Mouse (Mus musculus) C2C12 (cell line): ENCODE measurements around the gene Pnrc1. TPM values are rescaled to one million over a fixed set of nuclear protein-coding genes. Genes with fewer than 3 reads are reported as not detected.
"Not testable (repeated sequence)": the region's sequence is repeated elsewhere in the genome, so short reads cannot be mapped to it uniquely, and the experiment has no call there.

Experiments used
- H3K27me3 ChIP-seq: one replicate; pipeline ENCODE4 v1.6.1; 2011; ENCODE audit not compliant: control insufficient read depth, insufficient read depth, insufficient read length
- H3K36me3 ChIP-seq: one replicate; pipeline ENCODE4 v1.6.1; 2011; ENCODE audit not compliant: control insufficient read depth, insufficient read depth
- H3K4me3 ChIP-seq: one replicate; pipeline ENCODE4 v1.5.1; 2011; ENCODE audit warnings: mild to moderate bottlenecking, control low read depth; ENCODE audit not compliant: poor library complexity, insufficient read depth, severe bottlenecking
- H3K79me2 ChIP-seq: one replicate; pipeline ENCODE4 v1.6.1; 2011; ENCODE audit not compliant: control insufficient read depth, insufficient read depth
- H3K79me3 ChIP-seq: one replicate; pipeline ENCODE4 v1.6.1; 2011; ENCODE audit warnings: low read depth, control low read depth
- H3ac ChIP-seq: one replicate; pipeline ENCODE3; 2011; ENCODE audit warnings: low read depth; ENCODE audit not compliant: control insufficient read depth, insufficient read length
- CEBPB ChIP-seq: IDR thresholded peaks from one replicate; pipeline ENCODE4 v1.6.1; 2011; ENCODE audit warnings: low read depth, mild to moderate bottlenecking, control low read depth, moderate library complexity
- CTCF ChIP-seq: IDR thresholded peaks from one replicate; pipeline ENCODE4 v1.5.1; 2011; ENCODE audit not compliant: control insufficient read depth, insufficient read depth, insufficient read length
- FOSL1 ChIP-seq: IDR thresholded peaks from one replicate; pipeline ENCODE4 v1.8.0; 2011; ENCODE audit warnings: mild to moderate bottlenecking, low read length; ENCODE audit not compliant: poor library complexity, insufficient read depth, severe bottlenecking
- MAX ChIP-seq: IDR thresholded peaks from one replicate; pipeline ENCODE4 v1.6.1; 2011; ENCODE audit warnings: mild to moderate bottlenecking, control low read depth
- MYOD1 ChIP-seq: IDR thresholded peaks from one replicate; pipeline ENCODE4 v1.6.1; 2011; ENCODE audit warnings: low read depth; ENCODE audit not compliant: control insufficient read depth, insufficient read length
- MYOG ChIP-seq: IDR thresholded peaks from one replicate; pipeline ENCODE4 v1.6.1; 2011; ENCODE audit not compliant: control insufficient read depth, insufficient read length; ENCODE audit errors: extremely low read depth
- USF1 ChIP-seq: IDR thresholded peaks from one replicate; pipeline ENCODE4 v1.6.1; 2011; ENCODE audit warnings: low read depth, mild to moderate bottlenecking, control low read depth, moderate library complexity
- polyA plus RNA-seq: library from polyadenylated mRNA; unstranded; fragments of >200 nt; fragmentation: generic; extraction: Trizol; gene quantifications from one replicate; pipeline ENCODE4 v1.2.1, GENCODE M21; 2012; ENCODE audit warnings: missing spikeins

Pnrc1 gene
- polyA plus RNA-seq, 1 experiment, result 9.1 TPM

DNA sequence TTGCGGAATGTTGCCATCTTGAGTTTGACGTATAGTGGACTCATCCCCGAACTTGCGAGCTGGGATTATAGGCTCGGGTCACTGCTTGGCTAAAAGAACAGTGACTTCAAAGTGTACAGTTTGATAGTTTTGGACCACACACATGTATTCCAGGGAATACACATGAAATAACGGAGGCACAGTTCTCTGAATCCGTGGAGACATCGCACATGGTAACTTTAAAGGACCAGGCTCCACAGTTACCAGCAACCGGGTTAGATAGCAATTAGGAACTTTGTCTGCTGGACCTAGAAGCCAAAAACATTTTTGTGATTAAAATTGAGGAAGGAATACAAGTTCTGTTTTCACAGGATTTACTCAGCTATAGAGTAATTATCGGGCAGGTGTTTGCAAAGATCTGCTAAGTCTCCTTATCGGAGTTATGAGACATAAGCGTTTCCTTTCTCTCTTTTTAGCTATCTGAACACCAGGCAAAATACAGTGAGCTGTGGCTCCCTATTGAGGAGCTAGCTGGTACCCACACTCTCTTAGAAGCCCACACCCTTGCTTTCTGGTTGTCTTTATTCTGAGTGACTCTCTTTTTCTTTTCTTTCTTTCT, 21.0 kb upstream of the Pnrc1 start:
- peak overlapping the region; percentile 98 for H3K4me3 ChIP-seq
- no peaks in the 10 kb centered on the region for H3K27me3 ChIP-seq

DNA sequence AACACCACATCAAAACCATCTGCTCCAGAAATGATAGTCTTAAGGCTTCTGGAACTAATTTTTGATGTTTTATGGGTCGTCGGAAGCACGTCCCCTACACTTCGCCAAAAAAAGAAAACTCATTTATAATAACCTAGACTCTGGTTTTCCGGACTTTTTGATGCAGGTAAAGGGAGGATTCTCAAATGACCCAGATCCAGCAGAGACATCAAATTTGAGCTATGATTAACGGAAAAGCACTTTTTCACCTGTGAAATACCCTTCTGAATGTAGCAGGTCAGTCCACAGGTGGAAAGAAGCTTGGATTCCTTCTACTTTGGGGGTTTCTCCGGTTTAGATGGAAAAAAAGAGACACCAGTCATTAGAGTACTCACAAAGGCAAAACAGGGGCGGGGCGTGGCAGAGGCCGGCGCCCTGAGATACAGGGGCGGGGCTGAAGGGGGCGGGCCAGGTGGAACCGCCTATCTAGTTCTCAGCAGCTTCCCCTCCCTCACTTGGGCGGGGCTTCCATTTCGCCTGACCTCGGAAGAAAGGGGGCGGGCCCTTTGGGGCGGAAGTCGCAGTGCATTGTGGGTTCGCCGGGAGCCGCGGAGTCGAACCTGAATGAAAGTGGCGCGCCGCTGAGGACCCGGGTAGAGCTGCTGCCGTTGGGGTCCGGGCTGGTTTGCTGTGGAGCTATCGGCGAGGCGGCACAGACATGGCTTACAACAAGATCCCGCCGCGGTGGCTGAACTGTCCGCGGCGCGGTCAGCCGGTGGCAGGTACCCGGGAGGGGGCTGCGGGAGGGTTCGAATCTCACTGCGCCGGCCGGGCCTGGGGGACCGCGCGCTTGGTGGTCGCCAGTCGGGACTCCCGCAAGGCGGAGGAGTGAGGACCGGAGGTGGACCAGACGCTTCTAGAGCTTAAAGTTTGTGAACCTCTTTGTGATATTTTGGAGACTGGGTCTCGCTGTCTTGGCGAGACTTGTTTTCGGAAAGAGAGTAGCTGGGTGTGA, 20.1 kb upstream of the Pnrc1 start, which contains the start of gene Rngtt:
Gene Rngtt, plus strand, starts transcription at position 548 of the 994 bp plus-strand sequence.
- H3K4me3 ChIP-seq, result peak within 1 kb of the TSS; percentile 98
- no peaks in the 10 kb centered on the region for H3K36me3 ChIP-seq
- H3K79me3 ChIP-seq, result peaks cover 38% of the 10 kb centered on the region
- peak within 1 kb of the TSS; percentile 84 for H3ac ChIP-seq
- H3K79me2 ChIP-seq, result peaks cover 50% of the 10 kb centered on the region
- no peaks in the 10 kb centered on the region for H3K27me3 ChIP-seq
- TF ChIP-seq MYOD1 (no peak), CEBPB (no peak), MYOG (no peak), FOSL1 (no peak)

More for the DNA sequence above, 21.0 kb upstream of the Pnrc1 start:
- H3K79me2 ChIP-seq, result peaks cover 58% of the 10 kb centered on the region
- TF ChIP-seq USF1 (no peak), MYOD1 (no peak), CTCF (no peak), CEBPB (no peak), FOSL1 (no peak), MYOG (no peak), MAX (no peak)
- peak overlapping the region; percentile 84 for H3ac ChIP-seq
- peaks cover 47% of the 10 kb centered on the region for H3K79me3 ChIP-seq
- H3K36me3 ChIP-seq, result no peaks in the 10 kb centered on the region

DNA sequence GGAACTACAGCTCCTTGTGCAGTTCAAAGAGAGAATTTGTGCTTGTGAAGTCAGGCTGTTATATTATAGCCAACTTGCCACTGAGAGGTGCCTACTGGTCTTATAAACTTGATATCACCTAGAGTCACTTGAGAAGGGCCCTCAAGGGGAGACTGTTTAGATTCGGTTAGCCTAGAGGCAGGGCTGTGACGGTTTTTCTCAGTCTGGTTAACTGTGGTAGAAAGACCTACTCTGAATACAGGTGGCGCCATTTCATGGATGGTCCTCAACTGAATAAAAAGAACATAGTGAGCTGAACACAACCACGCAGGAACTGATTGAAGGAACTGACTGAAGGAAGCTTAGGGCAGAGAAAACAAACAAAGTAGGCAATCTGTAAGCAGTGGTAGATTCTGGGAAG, 17.2 kb upstream of the Pnrc1 start:
- H3K4me3 ChIP-seq, result no peak overlapping the region
- H3K79me3 ChIP-seq, result peaks cover 19% of the 10 kb centered on the region
- no peak overlapping the region for H3ac ChIP-seq
- peaks cover 20% of the 10 kb centered on the region for H3K79me2 ChIP-seq
- no peaks in the 10 kb centered on the region for H3K36me3 ChIP-seq
- H3K27me3 ChIP-seq, result no peaks in the 10 kb centered on the region
- TF ChIP-seq USF1, result no peak
- TF ChIP-seq MYOG, result no peak
- no peak for TF ChIP-seq CEBPB
- no peak for TF ChIP-seq FOSL1
- no peak for TF ChIP-seq MAX
- TF ChIP-seq MYOD1, result no peak
- TF ChIP-seq CTCF, result no peak

DNA sequence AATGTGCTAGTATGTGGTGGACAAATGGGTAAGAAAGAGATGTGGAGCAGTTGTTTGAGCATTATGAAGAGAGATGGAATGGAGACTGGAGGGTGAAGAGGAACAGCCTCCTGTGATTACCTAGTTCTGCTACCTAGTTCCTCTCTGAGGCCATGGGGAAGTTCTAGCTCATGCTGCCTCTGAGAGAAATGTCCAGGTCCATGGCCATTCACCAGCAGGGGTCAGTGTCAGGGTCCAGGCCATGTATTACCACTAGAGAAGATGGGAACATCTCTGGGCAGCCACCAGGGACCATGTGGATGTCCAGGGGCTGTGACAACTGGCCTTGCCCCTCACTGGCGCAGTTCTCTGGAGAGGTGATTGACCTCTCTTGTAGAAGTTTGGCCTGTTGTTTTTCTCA, 13.1 kb upstream of the Pnrc1 start:
- Histone ChIP-seq H3K4me3 (no peak overlapping the region), H3K79me3 (no peaks in the 10 kb centered on the region), H3K79me2 (no peaks in the 10 kb centered on the region), H3ac (no peak overlapping the region), H3K36me3 (no peaks in the 10 kb centered on the region), H3K27me3 (no peaks in the 10 kb centered on the region)
- TF ChIP-seq CEBPB (no peak), CTCF (no peak), MYOD1 (no peak), MAX (no peak), FOSL1 (no peak), USF1 (no peak)

DNA sequence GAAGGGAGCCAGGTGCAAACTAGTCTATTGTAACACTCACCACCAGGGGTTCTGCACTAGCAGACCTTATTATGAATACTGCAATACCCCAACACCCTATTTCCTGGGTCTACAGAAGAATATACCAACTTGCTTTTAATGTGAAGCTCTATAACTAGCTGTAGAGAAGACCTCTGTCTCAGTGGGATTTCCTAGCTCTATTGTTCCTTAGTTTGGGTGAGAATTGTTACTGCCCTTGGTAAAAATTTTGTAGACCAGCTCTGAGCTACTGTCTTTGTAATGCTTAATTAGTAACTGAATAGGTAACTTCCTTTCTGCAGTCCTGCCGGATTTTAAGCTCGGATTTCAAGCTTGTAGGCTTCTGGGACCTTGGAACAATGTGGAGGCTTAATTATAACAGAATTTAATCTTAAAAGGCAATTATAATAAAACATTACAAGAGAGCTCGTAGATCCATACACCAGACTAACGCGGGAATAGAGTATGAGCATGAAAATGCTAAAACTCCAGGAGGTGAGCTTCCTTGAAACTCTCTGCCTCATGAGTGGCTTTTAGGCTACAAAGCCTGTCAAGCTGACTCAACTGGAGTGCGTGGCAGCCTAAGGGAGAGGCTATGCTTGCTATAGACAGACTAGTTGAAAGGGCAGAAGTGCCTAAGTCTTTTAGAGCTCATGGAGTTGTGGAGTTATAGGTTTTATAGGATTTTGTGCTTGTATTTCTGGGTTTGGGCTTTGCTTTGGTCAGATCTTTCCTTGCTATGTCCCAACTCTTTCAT, 11.1 kb upstream of the Pnrc1 start:
- H3K4me3 ChIP-seq, H3K79me3 ChIP-seq: not testable (repeated sequence)

More for the DNA sequence above, 11.1 kb upstream of the Pnrc1 start:
- not testable (repeated sequence) for H3K27me3 ChIP-seq, H3K36me3 ChIP-seq, H3ac ChIP-seq, H3K79me2 ChIP-seq
